Mouse (Mus musculus): ENCODE results near the gene Plcz1. TPM values are rescaled to one million over a fixed set of nuclear protein-coding genes. Genes with fewer than 3 reads are reported as not detected.

Plcz1 gene
- polyA plus RNA-seq (2014; fragmentation: Illumina TruSeq; extraction: RNeasy Lipid Tissue Mini Kit (QIAGEN cat#74804); ENCODE audit: low read depth, low replicate concordance): 3.8 TPM

GRCm38 (mm10) chr6:140041357-140041756, at the start of gene Plcz1:
Plcz1 (minus strand) TSS chr6:140041457.

DNA sequence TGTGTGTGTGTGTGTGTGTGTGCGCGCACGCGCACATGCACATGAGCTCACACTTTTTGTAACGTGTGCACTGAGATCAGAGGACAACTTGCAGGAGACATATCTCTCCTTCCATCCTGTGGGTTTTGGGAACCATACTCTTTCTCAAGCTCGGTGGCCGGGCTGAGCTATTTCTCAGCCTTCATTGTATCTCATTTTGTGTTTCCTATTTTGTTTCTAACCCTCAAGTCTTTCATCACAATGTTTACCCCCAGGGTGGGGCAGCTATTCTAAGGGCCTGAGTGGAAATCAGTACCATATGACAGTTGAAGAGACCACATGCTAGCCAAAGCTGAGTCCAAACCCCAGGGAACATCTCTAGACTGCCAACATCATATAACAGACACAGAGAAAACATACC, 305 bp downstream of the Plcz1 start, which contains the start of gene Capza3:
Gene Capza3 (plus strand): TSS at position 301 of the 400 bp plus-strand sequence.

Other genes with a start within 250 kb of the Plcz1 start
- 5.3 TPM for gene Capza3, start 205 bp downstream of the Plcz1 start, polyA plus RNA-seq (2014; fragmentation: Illumina TruSeq; extraction: RNeasy Lipid Tissue Mini Kit (QIAGEN cat#74804); ENCODE audit: low read depth, low replicate concordance)

All from adipose tissue, adult 10 weeks (tissue).